Mouse (Mus musculus) olfactory bulb, adult 2 months (tissue): Measurements from ENCODE around the gene Gabrp. TPM values are rescaled to one million over a fixed set of nuclear protein-coding genes. Genes with fewer than 3 reads are reported as not detected.

Experiments used
- H3K27ac ChIP-seq: fragments of 200-500 bp; 2 replicates; pipeline ENCODE4 v1.5.1; 2012; ENCODE audit warnings: low read depth, low read length; ENCODE audit not compliant: insufficient read depth
- H3K4me1 ChIP-seq: fragments of 200-500 bp; 2 replicates; pipeline ENCODE4 v1.6.1; 2012; ENCODE audit warnings: low read length; ENCODE audit not compliant: control insufficient read depth, insufficient read depth
- H3K4me3 ChIP-seq: fragments of 200-500 bp; 2 replicates; pipeline ENCODE4 v1.5.1; 2012; ENCODE audit warnings: mild to moderate bottlenecking, low read depth, low read length, moderate library complexity; ENCODE audit not compliant: insufficient read depth
- CTCF ChIP-seq: fragments of 200-500 bp; IDR thresholded peaks from 2 replicates; pipeline ENCODE4 v1.5.1; 2012; ENCODE audit warnings: low read depth, mild to moderate bottlenecking, low read length, moderate library complexity; ENCODE audit not compliant: insufficient read depth
- POLR2A ChIP-seq: fragments of 200-500 bp; IDR thresholded peaks from 2 replicates; pipeline ENCODE4 v1.6.1; 2012; ENCODE audit warnings: mild to moderate bottlenecking, low read depth, low read length, moderate library complexity; ENCODE audit not compliant: insufficient read depth
- WGBS: fragments of 180-500 bp; shearing (Covaris S2); methylation state at CpG from one replicate; pipeline ENCODE4 v1.1.7; 2018; 5-methylcytosine and 5-hydroxymethylcytosine counted together
- polyA plus RNA-seq: library from polyadenylated mRNA; stranded (reverse); fragments of >200 nt; gene quantifications from 2 replicates; pipeline ENCODE4 v1.2.4, GENCODE M21; 2012; ENCODE audit warnings: low replicate concordance; ENCODE audit not compliant: missing spikeins, insufficient read depth, insufficient read length

Gabrp gene
- polyA plus RNA-seq, 1 experiment = not detected

GRCm38 (mm10) chr11:33586614-33587013, 7.9 kb upstream of the Gabrp start:
- TF ChIP-seq CTCF = no peak
- TF ChIP-seq POLR2A = no peak
- Histone ChIP-seq H3K27ac (no peak overlapping the region), H3K4me3 (no peak overlapping the region), H3K4me1 (no peaks in the 10 kb centered on the region)
- 81% methylated on average over 6 of the region's 6 CpGs for WGBS

GRCm38 (mm10) chr11:33579621-33580020, 862 bp upstream of the Gabrp start:
- H3K4me3 ChIP-seq = no peak overlapping the region
- H3K27ac ChIP-seq = no peak overlapping the region
- no peak for TF ChIP-seq CTCF
- no peak for TF ChIP-seq POLR2A
- no peaks in the 10 kb centered on the region for H3K4me1 ChIP-seq
- 28% methylated on average over 3 of the region's 3 CpGs for WGBS

- Histone ChIP-seq H3K4me3 (no peak overlapping the region), H3K4me1 (no peaks in the 10 kb centered on the region), H3K27ac (no peak overlapping the region)
- TF ChIP-seq CTCF (no peak), POLR2A (no peak)
- WGBS = 91% methylated on average over 3 of the region's 3 CpGs
Observed at GRCm38 (mm10) chr11:33574944-33575343, 3.8 kb downstream of the Gabrp start.

- no peak overlapping the region for H3K27ac ChIP-seq
- no peak for TF ChIP-seq CTCF
- no peak for TF ChIP-seq POLR2A
- H3K4me3 ChIP-seq = no peak overlapping the region
- no peaks in the 10 kb centered on the region for H3K4me1 ChIP-seq
Observed at GRCm38 (mm10) chr11:33570413-33570812, 8.3 kb downstream of the Gabrp start.

GRCm38 (mm10) chr11:33563921-33564320, 14.8 kb downstream of the Gabrp start:
- WGBS = 70% methylated on average over 2 of the region's 2 CpGs
- H3K27ac ChIP-seq = no peak overlapping the region
- no peaks in the 10 kb centered on the region for H3K4me1 ChIP-seq
- H3K4me3 ChIP-seq = no peak overlapping the region
- TF ChIP-seq POLR2A (no peak), CTCF (no peak)

- TF ChIP-seq CTCF = no peak
- TF ChIP-seq POLR2A = no peak
- no peaks in the 10 kb centered on the region for H3K4me1 ChIP-seq
- 77% methylated on average over 8 of the region's 8 CpGs for WGBS
Observed at GRCm38 (mm10) chr11:33554123-33554522, 24.6 kb downstream of the Gabrp start.

GRCm38 (mm10) chr11:33550861-33551560, 27.7 kb downstream of the Gabrp start:
- Histone ChIP-seq H3K4me1 (no peaks in the 10 kb centered on the region), H3K4me3 (no peak overlapping the region), H3K27ac (no peak overlapping the region)
- WGBS = 83% methylated on average over 14 of the region's 14 CpGs
- TF ChIP-seq POLR2A (no peak), CTCF (no peak)

More at GRCm38 (mm10) chr11:33554123-33554522, 24.6 kb downstream of the Gabrp start:
- H3K27ac ChIP-seq = no peak overlapping the region
- no peak overlapping the region for H3K4me3 ChIP-seq

- TF ChIP-seq POLR2A (no peak), CTCF (no peak)
- 65% methylated on average over 2 of the region's 2 CpGs for WGBS
- Histone ChIP-seq H3K27ac (no peak overlapping the region), H3K4me3 (no peak overlapping the region), H3K4me1 (no peaks in the 10 kb centered on the region)
Observed at GRCm38 (mm10) chr11:33547386-33547785, 31.4 kb downstream of the Gabrp start.

GRCm38 (mm10) chr11:33544945-33545344, 33.8 kb downstream of the Gabrp start:
- Histone ChIP-seq H3K4me1 (no peaks in the 10 kb centered on the region), H3K27ac (no peak overlapping the region), H3K4me3 (no peak overlapping the region)
- TF ChIP-seq POLR2A (no peak), CTCF (no peak)
- WGBS = 92% methylated on average over 2 of the region's 2 CpGs
